Mouse (Mus musculus): ENCODE measurements around the gene Chp2. TPM values are rescaled to one million over a fixed set of nuclear protein-coding genes. Genes with fewer than 3 reads are reported as not detected.

Chp2 gene
- polyA plus RNA-seq, 1 experiment from 2014 or later: not detected

- Histone ChIP-seq H3K4me1 (replicated peaks) (no peaks in the 10 kb centered on the region), H3K4me3 (replicated peaks) (no peak overlapping the region), H3K27ac (no peak overlapping the region), H3K27me3 (no peaks in the 10 kb centered on the region), H3K36me3 (no peaks in the 10 kb centered on the region), H3K9me3 (no peaks in the 10 kb centered on the region), H3K4me2 (no peak overlapping the region), H3K9ac (replicated peaks) (no peak overlapping the region)
- ATAC-seq (ENCODE audit: insufficient number of reproducible peaks, insufficient read depth, low FRiP score, low TSS enrichment, low read depth): no peak
- WGBS: 83% methylated on average over 2 of the region's 2 CpGs
Measured at GRCm38 (mm10) chr7:122272334-122272733, 53.0 kb downstream of the Chp2 start.

Other genes starting within 250 kb of the Chp2 start
- gene Cog7, start 237.8 kb upstream of the Chp2 start, polyA plus RNA-seq (2016; fragmentation: Nextera tagmentation; extraction: Ambion mirVana): 25.2 and 25.6 TPM in 2 replicates
- 160 and 166 TPM in 2 replicates for gene Gga2, start 198.3 kb upstream of the Chp2 start, polyA plus RNA-seq (2016; fragmentation: Nextera tagmentation; extraction: Ambion mirVana)
- 94.6 and 100.0 TPM in 2 replicates for gene Ubfd1, start 152.3 kb upstream of the Chp2 start, polyA plus RNA-seq (2016; fragmentation: Nextera tagmentation; extraction: Ambion mirVana)
- gene Ears2, start 152.2 kb upstream of the Chp2 start, polyA plus RNA-seq (2016; fragmentation: Nextera tagmentation; extraction: Ambion mirVana): 15.9 and 16.1 TPM in 2 replicates
- gene Ndufab1, start 117.6 kb upstream of the Chp2 start, polyA plus RNA-seq (2016; fragmentation: Nextera tagmentation; extraction: Ambion mirVana): 666 and 716 TPM in 2 replicates
- gene Palb2, start 86.5 kb upstream of the Chp2 start, polyA plus RNA-seq (2016; fragmentation: Nextera tagmentation; extraction: Ambion mirVana): 21.8 and 22.7 TPM in 2 replicates
- 108 and 114 TPM in 2 replicates for gene Dctn5, start 86.5 kb upstream of the Chp2 start, polyA plus RNA-seq (2016; fragmentation: Nextera tagmentation; extraction: Ambion mirVana)
- gene Plk1, start 60.1 kb upstream of the Chp2 start, polyA plus RNA-seq (2016; fragmentation: Nextera tagmentation; extraction: Ambion mirVana): 160 and 161 TPM in 2 replicates
- 0.14 TPM in 1 of 2 replicates, not detected in the other for gene Ern2, start 33.3 kb upstream of the Chp2 start, polyA plus RNA-seq (2016; fragmentation: Nextera tagmentation; extraction: Ambion mirVana)
- gene Prkcb, start 69.3 kb downstream of the Chp2 start, polyA plus RNA-seq (2016; fragmentation: Nextera tagmentation; extraction: Ambion mirVana): 4.7 and 6.7 TPM in 2 replicates

All from limb, embryonic 12.5 days (tissue).